Mouse (Mus musculus): ENCODE measurements around the gene Chchd1.

DNA sequence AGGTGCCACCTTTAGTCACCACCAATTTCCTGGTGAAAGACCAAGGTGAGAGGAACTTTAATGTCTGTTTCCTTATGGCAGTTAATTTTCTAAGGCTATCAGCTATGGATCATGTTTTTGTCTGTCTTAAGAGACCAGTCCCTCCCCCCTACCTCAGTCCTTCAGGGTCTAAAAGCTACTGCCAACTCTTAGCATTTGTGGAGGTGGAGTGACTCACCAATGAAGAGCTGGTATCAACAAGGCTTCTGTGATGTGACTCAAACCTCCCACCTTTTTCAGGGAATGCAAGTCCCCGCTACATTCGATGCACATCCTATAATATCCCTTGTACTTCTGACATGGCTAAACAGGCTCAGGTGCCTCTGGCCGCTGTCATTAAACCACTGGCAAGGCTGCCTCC, 16.2 kb upstream of the Chchd1 start:
- TF ChIP-seq CTCF (conservative IDR thresholded peaks at IDR 0.05; ENCODE audit: low read length) (no peak), NANOG (IDR thresholded peaks at IDR 0.05; ENCODE audit: borderline replicate concordance, low read length) (no peak), POU5F1 (IDR thresholded peaks at IDR 0.05; ENCODE audit: borderline replicate concordance, low read length) (no peak)
